Mouse (Mus musculus): Measurements from ENCODE around the gene Fbxl14. TPM values are rescaled to one million over a fixed set of nuclear protein-coding genes. Genes with fewer than 3 reads are reported as not detected.

The Fbxl14 gene
- 32.5 TPM for polyA plus RNA-seq (2014; fragmentation: Illumina TruSeq; extraction: RNeasy Lipid Tissue Mini Kit (QIAGEN cat#74804); ENCODE audit: low read depth, low replicate concordance)

DNA sequence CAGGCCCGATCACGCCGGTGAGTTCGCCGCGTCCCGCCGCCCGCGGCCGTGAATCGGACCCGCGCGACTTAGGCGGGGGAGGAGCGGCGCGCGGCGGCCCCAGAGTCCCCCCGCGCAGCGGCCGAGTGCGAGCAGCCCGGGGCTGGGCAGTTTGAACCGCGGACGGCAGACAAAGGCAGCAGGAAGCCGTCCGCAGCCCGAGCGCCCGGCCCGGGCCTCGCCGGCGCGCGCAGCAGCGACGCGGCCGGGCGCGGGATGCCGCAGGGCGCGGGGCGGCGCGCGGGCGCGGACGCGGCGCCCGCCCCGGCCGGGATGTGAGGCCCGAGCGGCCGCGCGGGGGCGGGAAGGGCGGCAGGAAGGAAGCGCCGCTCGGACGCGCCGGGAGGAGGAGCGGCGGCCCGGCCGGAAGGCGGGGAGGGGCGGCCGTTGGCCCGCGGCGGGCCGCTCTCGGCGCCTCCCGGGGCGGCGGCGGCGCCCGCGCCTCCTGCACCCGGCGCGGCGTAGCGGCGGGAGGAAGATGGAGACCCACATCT is at the start of gene Fbxl14:
Fbxl14 (plus strand) TSS at position 326 of the 533 bp plus-strand sequence.

Other genes with a start within 250 kb of the Fbxl14 start
- gene Cacna2d4, start 243.1 kb upstream of the Fbxl14 start, polyA plus RNA-seq (2014; fragmentation: Illumina TruSeq; extraction: RNeasy Lipid Tissue Mini Kit (QIAGEN cat#74804); ENCODE audit: low read depth, low replicate concordance), result not detected
- not detected for gene Lrtm2, start 148.9 kb upstream of the Fbxl14 start, polyA plus RNA-seq (2014; fragmentation: Illumina TruSeq; extraction: RNeasy Lipid Tissue Mini Kit (QIAGEN cat#74804); ENCODE audit: low read depth, low replicate concordance)
- gene Adipor2, start 62.0 kb upstream of the Fbxl14 start, polyA plus RNA-seq (2014; fragmentation: Illumina TruSeq; extraction: RNeasy Lipid Tissue Mini Kit (QIAGEN cat#74804); ENCODE audit: low read depth, low replicate concordance), result 120 TPM
- gene Wnt5b, start 64.7 kb downstream of the Fbxl14 start, polyA plus RNA-seq (2014; fragmentation: Illumina TruSeq; extraction: RNeasy Lipid Tissue Mini Kit (QIAGEN cat#74804); ENCODE audit: low read depth, low replicate concordance), result 0.35 TPM